Mouse (Mus musculus) E14TG2a.4 (cell line): ENCODE measurements around the gene Sdhd.

Experiments used
- CTCF ChIP-seq: conservative IDR thresholded peaks from 2 replicates; pipeline ENCODE4 v1.5.1; 2014; ENCODE audit warnings: low read length
- NANOG ChIP-seq: IDR thresholded peaks from 2 replicates; pipeline ENCODE4 v1.6.1; 2014; ENCODE audit warnings: borderline replicate concordance, low read length, mixed read lengths
- POU5F1 ChIP-seq: IDR thresholded peaks from 2 replicates; pipeline ENCODE4 v1.6.1; 2014; ENCODE audit warnings: low read length, borderline replicate concordance

GRCm38 (mm10) chr9:50567881-50568280 is 35.7 kb downstream of the Sdhd start:
- TF ChIP-seq CTCF, result no peak
- TF ChIP-seq NANOG, result no peak
- TF ChIP-seq POU5F1, result no peak
